Mouse (Mus musculus) kidney, postnatal 0 days (tissue): Measurements from ENCODE around the gene Itk. TPM values are rescaled to one million over a fixed set of nuclear protein-coding genes. Genes with fewer than 3 reads are reported as not detected.
A peak's percentile ranks its signal among the peaks of the same experiment; 100 is the strongest.
"Not testable (repeated sequence)": the region's sequence is repeated elsewhere in the genome, so short reads cannot be mapped to it uniquely, and the experiment has no call there.

Source experiments
- ATAC-seq: fragments of 200-750 bp; cut with Nextera tagmentation; replicated peaks from 2 replicates; pipeline ENCODE4 v1.8.0; 2017; ENCODE audit warnings: low read depth, moderate number of reproducible peaks, moderate TSS enrichment, moderate library complexity; ENCODE audit not compliant: low FRiP score
- DNase-seq: peaks from one replicate; pipeline ENCODE4 v3.0.0-alpha.2; 2016; ENCODE audit warnings: low spot score
- H3K27ac ChIP-seq: fragments of 300-500 bp; sonication (generic); 2 replicates; pipeline ENCODE4 v1.5.1; 2014; ENCODE audit warnings: mild to moderate bottlenecking
- H3K27me3 ChIP-seq: fragments of 300-500 bp; sonication (generic); 2 replicates; pipeline ENCODE4 v1.6.1; 2014; ENCODE audit warnings: low read length, mixed read lengths; ENCODE audit not compliant: insufficient read depth
- H3K36me3 ChIP-seq: fragments of 300-500 bp; sonication (generic); 2 replicates; pipeline ENCODE4 v1.6.1; 2014; ENCODE audit warnings: low read length, mixed read lengths; ENCODE audit not compliant: insufficient read depth
- H3K4me1 ChIP-seq: fragments of 300-500 bp; sonication (generic); replicated peaks from 2 replicates; pipeline ENCODE4 v1.6.1; 2014; ENCODE audit warnings: antibody characterized with exemption, low read length, mixed read lengths; ENCODE audit not compliant: insufficient read depth
- H3K4me2 ChIP-seq: fragments of 300-500 bp; sonication (generic); 2 replicates; pipeline ENCODE4 v1.6.1; 2014; ENCODE audit warnings: mild to moderate bottlenecking, low read length, moderate library complexity, mixed read lengths
- H3K4me3 ChIP-seq: fragments of 300-500 bp; sonication (generic); replicated peaks from 2 replicates; pipeline ENCODE4 v1.5.1; 2014; ENCODE audit warnings: low read depth, low read length
- H3K9ac ChIP-seq: fragments of 300-500 bp; sonication (generic); 2 replicates; pipeline ENCODE4 v1.6.1; 2014; ENCODE audit warnings: low read depth, low read length
- H3K9me3 ChIP-seq: fragments of 300-500 bp; sonication (generic); replicated peaks from 2 replicates; pipeline ENCODE4 v1.6.1; 2016; ENCODE audit warnings: low read length, inconsistent platforms, mixed read lengths
- CTCF ChIP-seq: IDR thresholded peaks from 2 replicates; pipeline ENCODE4 v1.5.1; 2016; ENCODE audit warnings: antibody characterized with exemption, low read depth, mild to moderate bottlenecking, moderate library complexity
- WGBS: fragments of 180-500 bp; shearing (Covaris S2); extraction: QIAGEN DNeasy Blood & Tissue Kit; methylation state at CpG from one replicate; pipeline ENCODE4 v1.1.7; 2014; 5-methylcytosine and 5-hydroxymethylcytosine counted together
- polyA plus RNA-seq: library from polyadenylated mRNA; unstranded; fragments of >200 nt; fragmentation: Nextera tagmentation; extraction: Ambion mirVana; gene quantifications from 2 replicates; pipeline ENCODE4 v1.2.1, GENCODE M21; 2015

The Itk gene
- polyA plus RNA-seq = 0.04 and 0.05 TPM in 2 replicates

- H3K27ac ChIP-seq = no peak within 1 kb of the TSS
- no peak for TF ChIP-seq CTCF
These were observed at the start of gene Itk for GRCm38 (mm10) chr11:46389336-46390117. Itk (minus strand) TSS chr11:46389515.

GRCm38 (mm10) chr11:46437459-46438000 is 48.2 kb upstream of the Itk start:
- TF ChIP-seq CTCF = no peak
- no peak; the same call in 1 of the 2 replicates for ATAC-seq
- DNase-seq = peak; percentile 38

More at GRCm38 (mm10) chr11:46389336-46390117, at the start of gene Itk:
- H3K9ac ChIP-seq = no peak within 1 kb of the TSS
- no peaks in the 10 kb centered on the region for H3K4me1 ChIP-seq
- DNase-seq (no peak), ATAC-seq (no peak)
- H3K4me2 ChIP-seq = no peak within 1 kb of the TSS
- H3K9me3 ChIP-seq = no peaks in the 10 kb centered on the region
- H3K4me3 ChIP-seq = no peak within 1 kb of the TSS
- WGBS = 80% methylated on average over 13 of the region's 13 CpGs
- H3K36me3 ChIP-seq = no peaks in the 10 kb centered on the region
- no peaks in the 10 kb centered on the region for H3K27me3 ChIP-seq

GRCm38 (mm10) chr11:46436760-46437458 is 47.6 kb upstream of the Itk start, which contains the start of gene Med7:
Med7 (plus strand) TSS chr11:46436925.
- no peaks in the 10 kb centered on the region for H3K9me3 ChIP-seq
- TF ChIP-seq CTCF = no peak
- no peaks in the 10 kb centered on the region for H3K4me1 ChIP-seq
- H3K9ac ChIP-seq = peak within 1 kb of the TSS; percentile 86
- H3K4me3 ChIP-seq = peak within 1 kb of the TSS; percentile 89
- DNase-seq (peak; percentile 98), ATAC-seq (peak; percentile 97)
- H3K27ac ChIP-seq = peak within 1 kb of the TSS; percentile 96
- no peaks in the 10 kb centered on the region for H3K27me3 ChIP-seq
- peaks cover 10% of the 10 kb centered on the region; the same call in 1 of the 2 replicates for H3K36me3 ChIP-seq
- peak within 1 kb of the TSS; percentile 64 for H3K4me2 ChIP-seq
- under 1% methylated on average over 59 of the region's 59 CpGs for WGBS

More at GRCm38 (mm10) chr11:46437459-46438000, 48.2 kb upstream of the Itk start:
- Histone ChIP-seq H3K9ac (peak overlapping the region; percentile 86), H3K4me3 (peak overlapping the region; percentile 89), H3K36me3 (peaks cover 10% of the 10 kb centered on the region; the same call in 1 of the 2 replicates), H3K27me3 (no peaks in the 10 kb centered on the region), H3K27ac (peak overlapping the region; percentile 96; the same call in 1 of the 2 replicates), H3K4me1 (no peaks in the 10 kb centered on the region), H3K9me3 (no peaks in the 10 kb centered on the region), H3K4me2 (peak overlapping the region; percentile 64)
- under 1% methylated on average over 23 of the region's 23 CpGs for WGBS

- no peak for TF ChIP-seq CTCF
- H3K9ac ChIP-seq = no peak overlapping the region
- H3K4me1 ChIP-seq = no peaks in the 10 kb centered on the region
- ATAC-seq (no peak), DNase-seq (no peak)
- H3K36me3 ChIP-seq = 0 out of 2 replicates have a peak, but pooled peaks cover 5% of the 10 kb centered on the region
- H3K27ac ChIP-seq = no peak overlapping the region
- H3K27me3 ChIP-seq = no peaks in the 10 kb centered on the region
- no peak overlapping the region for H3K4me3 ChIP-seq
- H3K4me2 ChIP-seq = no peak overlapping the region
- no peaks in the 10 kb centered on the region for H3K9me3 ChIP-seq
These were observed 46.0 kb upstream of the Itk start for GRCm38 (mm10) chr11:46435363-46435762.

- no peak overlapping the region for H3K9ac ChIP-seq
- DNase-seq (peak; percentile 92), ATAC-seq (peak; percentile 80)
- no peak overlapping the region for H3K4me2 ChIP-seq
- H3K4me3 ChIP-seq = no peak overlapping the region
- TF ChIP-seq CTCF = peak; percentile 94
- H3K27me3 ChIP-seq = no peaks in the 10 kb centered on the region
- WGBS = 27% methylated on average over 3 of the region's 3 CpGs
- H3K27ac ChIP-seq = no peak overlapping the region
- no peaks in the 10 kb centered on the region for H3K4me1 ChIP-seq
- H3K36me3 ChIP-seq = no peaks in the 10 kb centered on the region
- H3K9me3 ChIP-seq = no peaks in the 10 kb centered on the region
These were observed 41.8 kb upstream of the Itk start for GRCm38 (mm10) chr11:46431129-46431528.

- no peak for DNase-seq
- Histone ChIP-seq H3K36me3 (no peaks in the 10 kb centered on the region), H3K27ac (no peak overlapping the region), H3K27me3 (no peaks in the 10 kb centered on the region), H3K9me3 (no peaks in the 10 kb centered on the region), H3K4me1 (no peaks in the 10 kb centered on the region), H3K4me2 (no peak overlapping the region), H3K4me3 (no peak overlapping the region), H3K9ac (no peak overlapping the region)
- no peak for TF ChIP-seq CTCF
- 94% methylated on average over 2 of the region's 2 CpGs for whole genome bisulfite sequencing
- no peak for ATAC-seq
These were observed 40.8 kb upstream of the Itk start for GRCm38 (mm10) chr11:46430123-46430522.

GRCm38 (mm10) chr11:46428131-46428530 is 38.8 kb upstream of the Itk start:
- not testable (repeated sequence) for H3K9me3 ChIP-seq

More at GRCm38 (mm10) chr11:46428131-46428530, 38.8 kb upstream of the Itk start:
- not testable (repeated sequence) for DNase-seq, H3K9ac ChIP-seq, H3K4me3 ChIP-seq, H3K4me2 ChIP-seq, H3K4me1 ChIP-seq, ATAC-seq, H3K36me3 ChIP-seq, H3K27me3 ChIP-seq
- 35% methylated on average over 4 of the region's 4 CpGs for WGBS
- H3K27ac ChIP-seq = 0 out of 2 replicates have a peak overlapping the region, but pooled peaks have one; percentile 19
